Mouse (Mus musculus) thymus, adult 2 months (tissue): ENCODE measurements around the gene Prkce.

ENCODE experiments used
- CTCF ChIP-seq: fragments of 200-500 bp; IDR thresholded peaks from 2 replicates; pipeline ENCODE4 v1.5.1; 2012; ENCODE audit warnings: mild to moderate bottlenecking, control low read depth, low read length, moderate library complexity, borderline replicate concordance; ENCODE audit not compliant: control insufficient read depth, poor library complexity, insufficient read depth; ENCODE audit errors: extremely low read depth
- POLR2A ChIP-seq: fragments of 200-500 bp; IDR thresholded peaks from 2 replicates; pipeline ENCODE4 v1.6.1; 2012; ENCODE audit warnings: mild to moderate bottlenecking, low read length, control low read depth, moderate library complexity; ENCODE audit not compliant: control insufficient read depth, poor library complexity, insufficient read depth; ENCODE audit errors: extremely low read depth

DNA sequence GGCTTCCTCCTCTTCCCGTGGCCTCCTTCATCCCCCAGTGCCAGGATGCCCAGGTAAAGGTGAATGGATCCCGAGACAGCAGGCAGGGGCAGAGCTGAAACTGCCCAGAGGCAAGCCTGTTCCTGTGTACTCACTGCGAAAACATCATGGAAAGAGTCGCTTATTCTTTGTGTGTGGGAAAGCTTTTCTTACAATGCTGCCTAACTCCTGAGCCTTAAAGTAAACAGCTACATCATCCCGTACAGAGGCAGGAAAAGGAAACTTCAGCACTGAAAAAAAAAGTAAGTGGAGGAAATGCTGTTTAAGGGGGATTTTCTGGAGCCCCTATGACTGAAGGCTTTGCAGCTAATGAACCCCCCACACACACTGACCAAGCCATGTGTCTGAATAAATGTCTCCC is 339.3 kb downstream of the Prkce start:
- TF ChIP-seq CTCF, result no peak
- TF ChIP-seq POLR2A, result no peak
